Mouse (Mus musculus) testis, adult 2 months (tissue): ENCODE data around the gene Chek1. TPM values are rescaled to one million over a fixed set of nuclear protein-coding genes. Genes with fewer than 3 reads are reported as not detected.
A peak's percentile ranks its signal among the peaks of the same experiment; 100 is the strongest.

ENCODE experiments used
- H3K27ac ChIP-seq: fragments of 200-500 bp; 2 replicates; pipeline ENCODE4 v1.5.1; 2012; ENCODE audit warnings: low read depth, low read length; ENCODE audit not compliant: control insufficient read depth, insufficient read depth
- H3K27me3 ChIP-seq: fragments of 200-500 bp; 2 replicates; pipeline ENCODE4 v1.6.1; 2012; ENCODE audit warnings: mild to moderate bottlenecking, low read length, moderate library complexity; ENCODE audit not compliant: control insufficient read depth, insufficient read depth
- H3K36me3 ChIP-seq: fragments of 200-500 bp; 2 replicates; pipeline ENCODE4 v1.6.1; 2012; ENCODE audit warnings: mild to moderate bottlenecking, low read length; ENCODE audit not compliant: control insufficient read depth, insufficient read depth
- H3K4me1 ChIP-seq: fragments of 200-500 bp; 2 replicates; pipeline ENCODE4 v1.6.1; 2012; ENCODE audit warnings: low read length; ENCODE audit not compliant: control insufficient read depth, insufficient read depth
- H3K4me3 ChIP-seq: fragments of 200-500 bp; 2 replicates; pipeline ENCODE4 v1.5.1; 2012; ENCODE audit warnings: low read depth, mild to moderate bottlenecking, low read length, moderate library complexity, mixed read lengths; ENCODE audit not compliant: control insufficient read depth
- CTCF ChIP-seq: fragments of 200-500 bp; IDR thresholded peaks from 2 replicates; pipeline ENCODE4 v1.5.1; 2012; ENCODE audit warnings: low read depth, mild to moderate bottlenecking, inconsistent platforms, low read length, moderate library complexity; ENCODE audit not compliant: control insufficient read depth, insufficient read depth, insufficient replicate concordance
- POLR2A ChIP-seq: fragments of 200-500 bp; IDR thresholded peaks from 2 replicates; pipeline ENCODE4 v1.6.1; 2012; ENCODE audit warnings: low read depth, mild to moderate bottlenecking, inconsistent platforms, low read length, moderate library complexity; ENCODE audit not compliant: control insufficient read depth
- polyA plus RNA-seq: library from polyadenylated mRNA; depleted of rRNA; stranded (reverse); fragments of >200 nt; gene quantifications from 2 replicates; pipeline ENCODE4 v1.2.3, GENCODE M21; 2012; rRNA removed

Chek1 gene
- polyA plus RNA-seq, 1 experiment = 7.2 TPM

- no peaks in the 10 kb centered on the region for H3K27me3 ChIP-seq
- no peaks in the 10 kb centered on the region for H3K36me3 ChIP-seq
- TF ChIP-seq CTCF (no peak), POLR2A (no peak)
- no peak overlapping the region for H3K27ac ChIP-seq
- H3K4me1 ChIP-seq = no peaks in the 10 kb centered on the region
- H3K4me3 ChIP-seq = no peak overlapping the region
These were observed 10.2 kb downstream of the Chek1 start for GRCm38 (mm10) chr9:36716624-36717023.

DNA sequence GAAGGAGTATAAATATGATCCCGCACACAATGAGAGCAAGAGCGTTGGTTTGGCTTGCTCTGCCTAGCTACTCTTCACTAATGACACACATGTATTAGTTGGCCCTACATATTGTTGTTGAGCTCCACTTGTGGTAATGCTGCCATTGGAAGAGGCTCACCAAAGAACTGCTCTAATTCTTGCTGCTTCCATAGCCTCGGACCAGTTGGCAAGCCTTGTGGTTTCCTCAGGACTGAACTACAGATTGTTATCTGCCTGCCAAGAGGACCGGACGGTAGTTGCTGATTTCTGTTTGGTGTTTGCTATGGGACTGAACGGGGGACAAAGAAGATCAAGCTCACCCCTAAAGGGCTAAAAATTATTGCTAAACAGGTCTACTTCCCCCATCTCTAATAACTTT is 19.6 kb downstream of the Chek1 start:
- Histone ChIP-seq H3K4me3 (no peak overlapping the region), H3K4me1 (no peaks in the 10 kb centered on the region), H3K27me3 (no peaks in the 10 kb centered on the region), H3K36me3 (no peaks in the 10 kb centered on the region), H3K27ac (no peak overlapping the region)
- no peak for TF ChIP-seq CTCF
- no peak for TF ChIP-seq POLR2A

DNA sequence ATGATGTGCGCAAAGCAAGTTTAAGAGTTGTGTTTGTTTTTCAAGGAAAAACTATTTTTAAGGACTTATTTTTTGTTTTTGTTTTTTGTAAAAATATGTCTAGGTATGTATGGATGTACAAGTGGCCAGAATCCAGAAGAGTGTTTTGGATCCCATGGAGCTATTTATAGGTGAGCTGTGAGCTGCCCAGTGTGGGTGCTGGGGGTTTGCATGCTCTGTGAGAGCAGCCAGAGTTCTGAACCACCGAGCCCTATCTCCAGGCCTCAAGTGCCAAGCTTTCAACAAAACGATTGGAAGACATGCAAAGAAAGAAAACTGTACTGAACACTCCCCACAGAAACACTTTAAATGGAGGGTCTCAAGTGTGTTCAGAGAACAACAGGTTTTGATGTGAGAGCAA is 20.9 kb downstream of the Chek1 start:
- H3K4me1 ChIP-seq = no peaks in the 10 kb centered on the region

GRCm38 (mm10) chr9:36694276-36694675 is 32.6 kb downstream of the Chek1 start:
- Histone ChIP-seq H3K4me3 (peak overlapping the region; percentile 87), H3K36me3 (no peaks in the 10 kb centered on the region), H3K27me3 (no peaks in the 10 kb centered on the region), H3K27ac (no peak overlapping the region; the same call in 1 of the 2 replicates), H3K4me1 (no peaks in the 10 kb centered on the region)
- TF ChIP-seq POLR2A = no peak
- TF ChIP-seq CTCF = no peak

More for the DNA sequence above, 20.9 kb downstream of the Chek1 start:
- H3K36me3 ChIP-seq = no peaks in the 10 kb centered on the region
- H3K4me3 ChIP-seq = no peak overlapping the region
- no peak overlapping the region for H3K27ac ChIP-seq
- H3K27me3 ChIP-seq = no peaks in the 10 kb centered on the region
- TF ChIP-seq POLR2A = no peak
- no peak for TF ChIP-seq CTCF

GRCm38 (mm10) chr9:36692920-36693319 is 33.9 kb downstream of the Chek1 start, which contains the start of gene Acrv1:
Acrv1 (plus strand) TSS chr9:36693220.
- Histone ChIP-seq H3K36me3 (no peaks in the 10 kb centered on the region), H3K4me1 (no peaks in the 10 kb centered on the region), H3K4me3 (peak within 1 kb of the TSS; percentile 87), H3K27ac (no peak within 1 kb of the TSS; the same call in 1 of the 2 replicates), H3K27me3 (no peaks in the 10 kb centered on the region)
- TF ChIP-seq CTCF (no peak), POLR2A (no peak)

DNA sequence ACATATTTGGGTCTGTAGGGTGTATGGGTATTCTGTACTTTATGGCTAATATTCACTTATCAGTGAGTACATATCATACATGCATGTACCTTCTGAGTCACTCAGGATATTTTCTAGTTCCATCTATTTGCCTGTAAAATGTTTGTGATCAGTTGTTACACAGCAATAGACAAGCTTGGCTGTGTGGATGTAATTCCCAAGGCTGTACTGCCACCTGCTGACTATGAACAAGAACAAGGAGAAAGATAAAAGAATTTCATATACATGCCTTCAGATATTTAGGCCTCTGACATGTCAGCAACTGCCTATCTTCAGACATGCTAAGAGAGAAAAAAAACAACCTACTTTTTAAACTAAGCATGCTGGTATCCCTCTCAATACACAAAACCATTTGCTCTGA is 39.5 kb downstream of the Chek1 start:
- TF ChIP-seq CTCF (peak; percentile 6; the same call in 1 of the 2 replicates), POLR2A (no peak)
- no peak overlapping the region for H3K4me3 ChIP-seq
- no peak overlapping the region for H3K27ac ChIP-seq
- H3K4me1 ChIP-seq = no peaks in the 10 kb centered on the region
- H3K27me3 ChIP-seq = no peaks in the 10 kb centered on the region
- H3K36me3 ChIP-seq = no peaks in the 10 kb centered on the region

GRCm38 (mm10) chr9:36681424-36681823 is 45.4 kb downstream of the Chek1 start:
- H3K27me3 ChIP-seq = no peaks in the 10 kb centered on the region

More at GRCm38 (mm10) chr9:36681424-36681823, 45.4 kb downstream of the Chek1 start:
- Histone ChIP-seq H3K36me3 (no peaks in the 10 kb centered on the region), H3K27ac (no peak overlapping the region), H3K4me3 (no peak overlapping the region), H3K4me1 (no peaks in the 10 kb centered on the region)
- no peak for TF ChIP-seq POLR2A
- no peak for TF ChIP-seq CTCF

Other genes with a start within 250 kb of the Chek1 start
- gene Gm5615, start 185.1 kb downstream of the Chek1 start, polyA plus RNA-seq = not detected in 2 replicates
- gene Gm17689, start 144.4 kb downstream of the Chek1 start, polyA plus RNA-seq = not detected in 2 replicates
- 0.37 TPM in 1 of 2 replicates, not detected in the other for gene A630095E13Rik, start 83.7 kb downstream of the Chek1 start, polyA plus RNA-seq
- gene Acrv1, start 33.8 kb downstream of the Chek1 start, polyA plus RNA-seq = 368 and 566 TPM in 2 replicates
- gene Stt3a, start 40.6 kb upstream of the Chek1 start, polyA plus RNA-seq = 159 and 247 TPM in 2 replicates
- 13.9 and 19.8 TPM in 2 replicates for gene Ei24, start 70.3 kb upstream of the Chek1 start, polyA plus RNA-seq
- 5.7 and 7.0 TPM in 2 replicates for gene Fez1, start 94.8 kb upstream of the Chek1 start, polyA plus RNA-seq